Mouse (Mus musculus): ENCODE measurements around the gene Ptprg.

DNA sequence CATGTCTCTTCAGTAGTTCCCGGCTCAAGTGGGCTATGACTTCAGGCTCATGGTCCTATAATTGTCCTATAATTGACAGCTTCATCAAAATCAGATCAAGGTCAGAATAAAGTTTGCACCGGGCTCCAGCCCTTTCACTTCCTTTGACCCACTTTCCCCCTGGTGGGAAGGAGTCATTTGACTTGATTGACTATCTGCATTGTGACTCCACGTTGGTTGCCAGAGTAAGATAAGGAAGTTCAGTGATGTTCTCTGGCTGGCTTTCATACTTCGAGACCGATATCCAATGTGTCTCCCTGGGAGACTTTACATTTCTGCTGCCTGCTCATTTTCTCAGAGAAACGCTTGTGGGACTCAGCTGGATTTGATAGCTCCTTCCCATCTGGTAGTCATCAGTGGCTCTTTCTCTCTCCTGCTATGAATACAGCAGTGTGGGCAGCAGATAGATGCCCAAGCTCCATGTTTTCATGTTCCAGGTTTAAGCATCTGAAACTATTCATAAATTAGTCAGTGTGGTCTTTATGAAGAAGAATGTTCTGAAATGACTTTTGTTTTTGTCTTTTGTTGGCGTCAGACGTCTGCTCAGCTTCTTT lies 318.5 kb downstream of the Ptprg start:
- TF ChIP-seq CTCF (conservative IDR thresholded peaks at IDR 0.05; ENCODE audit: low read length) = no peak
- no peak for TF ChIP-seq NANOG (IDR thresholded peaks at IDR 0.05; ENCODE audit: borderline replicate concordance, low read length)

Data from E14TG2a.4 (cell line).